Mouse (Mus musculus): ENCODE data around the gene Gstt4.

The Gstt4 gene

GRCm38 (mm10) chr10:75789841-75790240 is 32.5 kb downstream of the Gstt4 start:
- in situ Hi-C loops (cut with MseI, MboI) = no loop called here

- in situ Hi-C loops (cut with MseI, MboI) = no loop called here
Measured at GRCm38 (mm10) chr10:75789081-75789735, 33.1 kb downstream of the Gstt4 start.

- in situ Hi-C loops (cut with MseI, MboI) = no loop called here
Measured at GRCm38 (mm10) chr10:75788277-75788676, 34.1 kb downstream of the Gstt4 start.

- in situ Hi-C loops (cut with MseI, MboI) = no loop called here
Measured at GRCm38 (mm10) chr10:75785442-75785841, 36.9 kb downstream of the Gstt4 start.

- in situ Hi-C loops (cut with MseI, MboI) = no loop called here
Measured at GRCm38 (mm10) chr10:75780769-75781578, 41.4 kb downstream of the Gstt4 start, which contains the start of the genes Gm20441 and Gstt3. Gene Gm20441, minus strand, starts transcription at chr10:75780954. Gene Gstt3, minus strand, starts transcription at chr10:75781414.

GRCm38 (mm10) chr10:75779206-75780174 is 42.9 kb downstream of the Gstt4 start:
- in situ Hi-C loops (cut with MseI, MboI) = no loop called here

- in situ Hi-C loops (cut with MseI, MboI) = no loop called here
Measured at GRCm38 (mm10) chr10:75777885-75778284, 44.5 kb downstream of the Gstt4 start.

- in situ Hi-C loops (cut with MseI, MboI) = no loop called here
Measured at GRCm38 (mm10) chr10:75776562-75776961, 45.8 kb downstream of the Gstt4 start.

- in situ Hi-C loops (cut with MseI, MboI) = no loop called here
Measured at GRCm38 (mm10) chr10:75774587-75774986, 47.8 kb downstream of the Gstt4 start.

- in situ Hi-C loops (cut with MseI, MboI) = no loop called here
Measured at GRCm38 (mm10) chr10:75774102-75774501, 48.2 kb downstream of the Gstt4 start.

GRCm38 (mm10) chr10:75772795-75773664 is 49.3 kb downstream of the Gstt4 start, which contains the start of gene Ddt:
Gene Ddt, minus strand, starts transcription at chr10:75773414.
- in situ Hi-C loops (cut with MseI, MboI) = no loop called here

- in situ Hi-C loops (cut with MseI, MboI) = loop anchor here in 1 of 2 experiments (10.0 kb wide), 1 partner anchor 167 kb away; the partner anchor contains the start of genes Chchd10 and Mmp11
Measured at GRCm38 (mm10) chr10:75767756-75768155, 54.6 kb downstream of the Gstt4 start.

- in situ Hi-C loops (cut with MseI, MboI) = loop anchor here in 1 of 2 experiments (10.0 kb wide), 1 partner anchor 168 kb away; the partner anchor contains the start of genes Chchd10 and Mmp11
Measured at GRCm38 (mm10) chr10:75766856-75767255, 55.5 kb downstream of the Gstt4 start.
